ENCODE assay signal across 8 mouse cellular contexts in genomic region chr17:80373726-80374096, GRCm38 (mm10). TPM values are rescaled to one million over a fixed set of nuclear protein-coding genes. Genes with fewer than 3 reads are reported as not detected.
DNase-seq lines count a peak whose midpoint lies in the region; ATAC-seq and TF ChIP-seq lines count a peak whose summit lies in the region.

No protein-coding gene starts in this region.

- no peak for TF ChIP-seq CTCF in cortical plate, adult 2 months (IDR thresholded peaks at IDR 0.05; ENCODE audit: extremely low read depth, insufficient read depth, low read length)

- WGBS in kidney, embryonic 14.5 days, result 20% methylated on average over 29 of the region's 29 CpGs
- WGBS in hindbrain, embryonic 16.5 days, result 15% methylated on average over 29 of the region's 29 CpGs
- 20% methylated on average over 29 of the region's 29 CpGs for WGBS in midbrain, embryonic 14.5 days

- H3K4me1 ChIP-seq in kidney, embryonic 14.5 days (ENCODE audit: control insufficient read depth, insufficient read depth, low read length), result no peaks in the 10 kb centered on the region
- no peaks in the 10 kb centered on the region for H3K4me1 ChIP-seq in cortical plate, adult 2 months (ENCODE audit: control insufficient read depth, insufficient read depth, low read length)
- peaks cover 5% of the 10 kb centered on the region for H3K4me1 ChIP-seq in hindbrain, embryonic 16.5 days (ENCODE audit: control insufficient read depth, insufficient read depth, low read depth, low read length)
- H3K4me1 ChIP-seq in midbrain, embryonic 14.5 days (ENCODE audit: control insufficient read depth, insufficient read depth, low read length), result 0 out of 2 replicates have a peak, but pooled peaks cover 4% of the 10 kb centered on the region

- H3K27me3 ChIP-seq in kidney, embryonic 14.5 days (ENCODE audit: control insufficient read depth, insufficient read depth, low read length), result no peaks in the 10 kb centered on the region
- H3K27me3 ChIP-seq in hindbrain, embryonic 16.5 days (replicated peaks; ENCODE audit: control insufficient read depth, insufficient read depth, low read length), result no peaks in the 10 kb centered on the region
- H3K27me3 ChIP-seq in midbrain, embryonic 14.5 days (ENCODE audit: control insufficient read depth, insufficient read depth, low read length), result no peaks in the 10 kb centered on the region

- peak overlapping the region; percentile 75 for H3K9ac ChIP-seq in kidney, embryonic 14.5 days (ENCODE audit: low read depth, low read length)
- peak overlapping the region; percentile 79 for H3K9ac ChIP-seq in hindbrain, embryonic 16.5 days (ENCODE audit: low read depth, low read length)
- peak overlapping the region; percentile 67 for H3K9ac ChIP-seq in midbrain, embryonic 14.5 days (replicated peaks; ENCODE audit: low read length)

- H3K9me3 ChIP-seq in kidney, embryonic 14.5 days (ENCODE audit: control insufficient read depth, low read length), result no peaks in the 10 kb centered on the region
- H3K9me3 ChIP-seq in hindbrain, embryonic 16.5 days (ENCODE audit: control insufficient read depth, low read length), result no peaks in the 10 kb centered on the region
- H3K9me3 ChIP-seq in midbrain, embryonic 14.5 days (ENCODE audit: control insufficient read depth, low read length), result no peaks in the 10 kb centered on the region

- no peaks in the 10 kb centered on the region for H3K36me3 ChIP-seq in kidney, embryonic 14.5 days (ENCODE audit: control insufficient read depth, insufficient read depth, low read length)
- no peaks in the 10 kb centered on the region for H3K36me3 ChIP-seq in hindbrain, embryonic 16.5 days (ENCODE audit: control insufficient read depth, insufficient read depth, low read length)
- H3K36me3 ChIP-seq in midbrain, embryonic 14.5 days (ENCODE audit: control insufficient read depth, insufficient read depth, low read length), result no peaks in the 10 kb centered on the region

- H3K27ac ChIP-seq in kidney, embryonic 14.5 days (ENCODE audit: low read depth, low read length), result no peak overlapping the region
- H3K27ac ChIP-seq in cortical plate, adult 2 months (ENCODE audit: insufficient read depth, low read length), result 0 out of 2 replicates have a peak overlapping the region, but pooled peaks have one; percentile 26
- H3K27ac ChIP-seq in hindbrain, embryonic 16.5 days (ENCODE audit: low read depth, low read length), result peak overlapping the region; percentile 86
- H3K27ac ChIP-seq in midbrain, embryonic 14.5 days (replicated peaks; ENCODE audit: low read depth, low read length), result peak overlapping the region; percentile 83

- no peak for TF ChIP-seq POLR2A in cortical plate, adult 2 months (IDR thresholded peaks at IDR 0.05; ENCODE audit: extremely low read depth, insufficient read depth, low read length)

- no peak for DNase-seq in kidney, adult 9 months
- no peak for DNase-seq in midbrain, embryonic 14.5 days
- no peak for DNase-seq in ovary, adult 18-20 months (ENCODE audit: low spot score)
- no peak for DNase-seq in gastrocnemius, adult 18-20 months (ENCODE audit: low spot score)
- no peak for DNase-seq in cerebellum, postnatal 10 days

- peak overlapping the region; percentile 76 for H3K4me2 ChIP-seq in kidney, embryonic 14.5 days (replicated peaks; ENCODE audit: low read depth, low read length)
- peak overlapping the region; percentile 90 for H3K4me2 ChIP-seq in hindbrain, embryonic 16.5 days (ENCODE audit: low read length)
- H3K4me2 ChIP-seq in midbrain, embryonic 14.5 days (ENCODE audit: low read length), result peak overlapping the region; percentile 79

- H3K4me3 ChIP-seq in kidney, embryonic 14.5 days (ENCODE audit: low read length), result peak overlapping the region; percentile 35
- H3K4me3 ChIP-seq in cortical plate, adult 2 months (ENCODE audit: insufficient read depth, low read length), result peak overlapping the region; percentile 65
- H3K4me3 ChIP-seq in hindbrain, embryonic 16.5 days (ENCODE audit: low read length), result peak overlapping the region; percentile 54
- peak overlapping the region; percentile 47 for H3K4me3 ChIP-seq in midbrain, embryonic 14.5 days (replicated peaks; ENCODE audit: low read depth, low read length)

- peak; percentile 74 for ATAC-seq in kidney, embryonic 14.5 days (ENCODE audit: low FRiP score, low TSS enrichment)
- peak; percentile 90 for ATAC-seq in hindbrain, embryonic 16.5 days
- peak; percentile 78 for ATAC-seq in midbrain, embryonic 14.5 days (ENCODE audit: low FRiP score, low TSS enrichment)

RNA-seq across cellular contexts. Expression of gene Gm10190, which starts 0.4 kb away (rescaled TPM):
- polyA plus RNA-seq in kidney, embryonic 14.5 days (2014; fragmentation: Nextera tagmentation; extraction: Ambion mirVana), result 1.1 and 2.1 TPM in 2 replicates
- polyA plus RNA-seq in cortical plate, adult 2 months (2012; rRNA removed), result not detected in 2 replicates
- polyA plus RNA-seq in hindbrain, embryonic 16.5 days (2015; fragmentation: Nextera tagmentation; extraction: Ambion mirVana), result 1.3 and 2.5 TPM in 2 replicates
- 1.3 and 2.7 TPM in 2 replicates for polyA plus RNA-seq in midbrain, embryonic 14.5 days (2014; fragmentation: Nextera tagmentation; extraction: Ambion mirVana)
- total RNA-seq in gastrocnemius, adult 18-20 months (2021), result not detected
